In the genomic region with DNA sequence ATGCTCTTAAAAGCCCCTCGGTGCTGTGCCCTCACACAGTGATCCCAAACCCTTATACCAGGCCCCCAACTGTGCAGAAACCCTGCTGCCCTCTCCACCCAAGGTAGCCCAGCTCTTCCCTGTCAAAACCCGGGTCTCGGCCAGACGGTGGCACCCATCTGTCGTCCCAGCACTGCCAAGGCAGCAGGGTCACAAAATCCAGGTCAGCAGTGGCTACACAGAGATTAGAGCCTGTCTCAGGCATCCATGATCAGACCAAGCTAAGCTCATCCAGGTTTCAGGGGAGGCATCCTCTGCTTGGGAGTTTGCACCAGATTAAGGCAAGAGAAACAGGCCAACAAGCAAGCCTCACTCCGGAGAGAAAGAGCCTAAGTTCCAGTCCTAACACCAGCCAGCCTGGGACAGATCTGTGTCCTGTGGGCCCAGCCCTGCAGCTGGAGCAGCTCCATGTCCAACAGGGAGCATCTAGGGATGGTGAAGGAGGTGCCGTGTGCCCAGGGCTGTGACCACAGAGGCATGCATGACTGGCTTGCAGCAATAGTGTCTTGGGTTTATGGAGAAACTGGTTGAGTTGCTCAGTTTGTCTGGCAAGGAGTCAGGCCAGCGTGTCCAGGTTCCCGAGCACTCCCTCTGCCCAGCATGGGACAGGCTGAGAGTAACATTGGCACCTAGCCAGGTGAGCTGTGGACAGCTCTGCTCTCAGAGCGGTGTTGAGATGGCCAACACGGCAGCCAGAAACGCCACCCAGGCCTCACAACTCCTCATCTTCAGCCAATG, we compare ENCODE assay signal across 11 mouse cellular contexts. TPM values are rescaled to one million over a fixed set of nuclear protein-coding genes. Genes with fewer than 3 reads are reported as not detected.
DNase-seq lines count a peak whose midpoint lies in the region; ATAC-seq lines count a peak whose summit lies in the region.
"Had no signal": no experiment of that assay in that cellular context is flagged by ENCODE, and none has a peak within 500 bp of the region (broad histone marks: within the 10 kb centered on the region; RNA-seq: fewer than 3 reads in every experiment).

No protein-coding gene starts in this region.

- no peaks in the 10 kb centered on the region for H3K27me3 ChIP-seq in liver, embryonic 13.5 days
- no peaks in the 10 kb centered on the region for H3K27me3 ChIP-seq in liver, embryonic 11.5 days (replicated peaks; ENCODE audit: control insufficient read depth, insufficient read depth, low read length)

- no peaks in the 10 kb centered on the region; the same call in 1 of the 2 replicates for H3K4me1 ChIP-seq in liver, embryonic 13.5 days (replicated peaks)
- H3K4me1 ChIP-seq in liver, embryonic 11.5 days (replicated peaks; ENCODE audit: control insufficient read depth, insufficient read depth, low read length), result no peaks in the 10 kb centered on the region
- H3K4me1 ChIP-seq: limb, embryonic 10.5 days had no signal

- peak; percentile 37; the same call in 1 of the 2 replicates for ATAC-seq in liver, embryonic 13.5 days (ENCODE audit: low read depth)
- ATAC-seq in liver, embryonic 11.5 days (replicated peaks; ENCODE audit: low FRiP score), result no peak
- no peak for ATAC-seq in frontal cortex, adult (ENCODE audit: low TSS enrichment)

- 76% methylated on average over 12 of the region's 12 CpGs for WGBS in liver, embryonic 13.5 days (ENCODE audit: insufficient replicate concordance)
- 85% methylated on average over 12 of the region's 12 CpGs for WGBS in liver, embryonic 11.5 days

- peaks cover 37% of the 10 kb centered on the region for H3K36me3 ChIP-seq in liver, embryonic 13.5 days
- no peaks in the 10 kb centered on the region; the same call in none of the 2 replicates for H3K36me3 ChIP-seq in liver, embryonic 11.5 days (ENCODE audit: control insufficient read depth, insufficient read depth, low read length)

- no peaks in the 10 kb centered on the region for H3K9me3 ChIP-seq in liver, embryonic 13.5 days (replicated peaks)
- no peaks in the 10 kb centered on the region for H3K9me3 ChIP-seq in liver, embryonic 11.5 days (ENCODE audit: control insufficient read depth, low read length)
- H3K9me3 ChIP-seq: forebrain, embryonic 10.5 days; limb, embryonic 10.5 days had no signal

- no peak overlapping the region; the same call in 1 of the 2 replicates for H3K27ac ChIP-seq in liver, embryonic 13.5 days
- H3K27ac ChIP-seq in liver, embryonic 11.5 days (ENCODE audit: low read depth, low read length), result no peak overlapping the region
- H3K27ac ChIP-seq: forebrain, embryonic 10.5 days; limb, embryonic 10.5 days had no signal

- H3K9ac ChIP-seq in liver, embryonic 13.5 days, result no peak overlapping the region
- no peak overlapping the region for H3K9ac ChIP-seq in liver, embryonic 11.5 days (ENCODE audit: low read depth, low read length)

- H3K4me2 ChIP-seq in liver, embryonic 13.5 days, result no peak overlapping the region
- no peak overlapping the region for H3K4me2 ChIP-seq in liver, embryonic 11.5 days

- no peak overlapping the region for H3K4me3 ChIP-seq in liver, embryonic 13.5 days (replicated peaks)
- H3K4me3 ChIP-seq in liver, embryonic 11.5 days (ENCODE audit: low read depth, low read length), result no peak overlapping the region
- H3K4me3 ChIP-seq: forebrain, embryonic 10.5 days; limb, embryonic 10.5 days had no signal

- no peak for DNase-seq in liver, embryonic 13.5 days
- DNase-seq in liver, embryonic 11.5 days (ENCODE audit: low spot score), result no peak
- peak; percentile 84 for DNase-seq in brain, adult 2 months (ENCODE audit: low read depth, low spot score)
- peak; percentile 89 for DNase-seq in cerebellum, adult 9-10 months
- DNase-seq in kidney, postnatal 10 days, result peak; percentile 58
- no peak for DNase-seq in frontal cortex, postnatal 36 days (ENCODE audit: low spot score in 2 of 2)
- DNase-seq: thymus, postnatal 25 days had no signal

RNA-seq across cellular contexts. Expression of a gene that starts 24.7 kb away (rescaled TPM):
- 15.2 and 16.5 TPM in 2 replicates for polyA plus RNA-seq in liver, embryonic 13.5 days (2015; fragmentation: Nextera tagmentation; extraction: Ambion mirVana)
- 30.2 and 34.8 TPM in 2 replicates for polyA plus RNA-seq in liver, embryonic 11.5 days (2014; fragmentation: Nextera tagmentation; extraction: Ambion mirVana)

RNA-seq across cellular contexts. Expression of a gene that starts 28.0 kb away (rescaled TPM):
- not detected in 2 replicates for polyA plus RNA-seq in liver, embryonic 13.5 days (2015; fragmentation: Nextera tagmentation; extraction: Ambion mirVana)
- not detected in 2 replicates for polyA plus RNA-seq in liver, embryonic 11.5 days (2014; fragmentation: Nextera tagmentation; extraction: Ambion mirVana)
- polyA plus RNA-seq: forebrain, embryonic 10.5 days; limb, embryonic 10.5 days; neural tube, embryonic 11.5 days had no signal

RNA-seq across cellular contexts. Expression of a gene that starts 38.1 kb away (rescaled TPM):
- 1.9 and 2.3 TPM in 2 replicates for polyA plus RNA-seq in liver, embryonic 13.5 days (2015; fragmentation: Nextera tagmentation; extraction: Ambion mirVana)
- polyA plus RNA-seq in liver, embryonic 11.5 days (2014; fragmentation: Nextera tagmentation; extraction: Ambion mirVana), result 5.6 and 5.7 TPM in 2 replicates

RNA-seq across cellular contexts. Expression of a gene that starts 54.1 kb away (rescaled TPM):
- 126 and 128 TPM in 2 replicates for polyA plus RNA-seq in liver, embryonic 13.5 days (2015; fragmentation: Nextera tagmentation; extraction: Ambion mirVana)
- polyA plus RNA-seq in liver, embryonic 11.5 days (2014; fragmentation: Nextera tagmentation; extraction: Ambion mirVana), result 119 and 123 TPM in 2 replicates

RNA-seq across cellular contexts. Expression of a gene that starts 57.7 kb away (rescaled TPM):
- 0.20 and 0.22 TPM in 2 replicates for polyA plus RNA-seq in liver, embryonic 13.5 days (2015; fragmentation: Nextera tagmentation; extraction: Ambion mirVana)
- 0.25 and 0.27 TPM in 2 replicates for polyA plus RNA-seq in liver, embryonic 11.5 days (2014; fragmentation: Nextera tagmentation; extraction: Ambion mirVana)

Comparison
In these comparisons a context has a peak if more than half of its experiments do, and no peak if none do; other contexts are left out.
1. DNase-seq: peak in brain, adult 2 months (single experiment), cerebellum, adult 9-10 months (single experiment) and kidney, postnatal 10 days (single experiment); none in liver, embryonic 13.5 days (single experiment), liver, embryonic 11.5 days (single experiment) and frontal cortex, postnatal 36 days (0 of 2).